Mouse (Mus musculus) left cerebral cortex, adult 11 months (tissue): Measurements from ENCODE around the gene Dnajc6.

Experiments
- DNase-seq: peaks from one replicate; pipeline ENCODE4 v3.0.0; 2022; ENCODE audit warnings: low spot score

Dnajc6 gene

GRCm38 (mm10) chr4:101507571-101508422, 11.3 kb downstream of the Dnajc6 start:
- DNase-seq: peak; percentile 73

- no peak for DNase-seq
These were observed 12.0 kb downstream of the Dnajc6 start for GRCm38 (mm10) chr4:101508431-101508830.

GRCm38 (mm10) chr4:101508851-101509577, 12.6 kb downstream of the Dnajc6 start:
- no peak for DNase-seq

- DNase-seq: no peak
These were observed 13.9 kb downstream of the Dnajc6 start for GRCm38 (mm10) chr4:101510111-101510903.

- DNase-seq: no peak
These were observed 14.4 kb downstream of the Dnajc6 start for GRCm38 (mm10) chr4:101510904-101511210.

- DNase-seq: no peak
These were observed 15.5 kb downstream of the Dnajc6 start for GRCm38 (mm10) chr4:101511768-101512521.

GRCm38 (mm10) chr4:101513251-101513650, 16.8 kb downstream of the Dnajc6 start:
- no peak for DNase-seq

GRCm38 (mm10) chr4:101515853-101516252, 19.4 kb downstream of the Dnajc6 start:
- no peak for DNase-seq

GRCm38 (mm10) chr4:101516434-101517168, 20.2 kb downstream of the Dnajc6 start:
- peak; percentile 38 for DNase-seq

- DNase-seq: no peak
These were observed 35.5 kb downstream of the Dnajc6 start for GRCm38 (mm10) chr4:101531901-101532300.

GRCm38 (mm10) chr4:101540516-101540915, 44.1 kb downstream of the Dnajc6 start:
- no peak for DNase-seq

- DNase-seq: no peak
These were observed 53.6 kb downstream of the Dnajc6 start for GRCm38 (mm10) chr4:101549958-101550591.

- no peak for DNase-seq
These were observed 54.3 kb downstream of the Dnajc6 start for GRCm38 (mm10) chr4:101550671-101551161.

- DNase-seq: no peak
These were observed 55.0 kb downstream of the Dnajc6 start for GRCm38 (mm10) chr4:101551425-101551824.

- no peak for DNase-seq
These were observed 55.9 kb downstream of the Dnajc6 start for GRCm38 (mm10) chr4:101552372-101552771.

- DNase-seq: no peak
These were observed 58.6 kb downstream of the Dnajc6 start for GRCm38 (mm10) chr4:101555016-101555415.

GRCm38 (mm10) chr4:101560137-101560536, 63.7 kb downstream of the Dnajc6 start:
- no peak for DNase-seq

- DNase-seq: no peak
These were observed 66.4 kb downstream of the Dnajc6 start for GRCm38 (mm10) chr4:101562836-101563235.

- no peak for DNase-seq
These were observed 67.2 kb downstream of the Dnajc6 start for GRCm38 (mm10) chr4:101563607-101564006.

GRCm38 (mm10) chr4:101564746-101565417, 68.4 kb downstream of the Dnajc6 start:
- no peak for DNase-seq
